Mouse (Mus musculus) heart, embryonic 14.5 days (tissue): Measurements from ENCODE around the gene 2300002M23Rik. TPM values are rescaled to one million over a fixed set of nuclear protein-coding genes. Genes with fewer than 3 reads are reported as not detected.

Experiments
- ATAC-seq: fragments of 200-750 bp; cut with Nextera tagmentation; 2 replicates; pipeline ENCODE4 v1.8.0; 2017; ENCODE audit warnings: low read depth, moderate TSS enrichment; ENCODE audit not compliant: insufficient number of reproducible peaks, insufficient read depth, low FRiP score
- H3K27ac ChIP-seq, 2 experiments: fragments of 200-500 bp in 1 of 2; fragments of 300-500 bp in 1 of 2; sonication (generic) in 1 of 2; replicated peaks in 1 of 2; 2 replicates each; pipeline ENCODE4 v1.5.1; 2012 to 2014; ENCODE audit warnings: low read depth in 2 of 2, low read length in 2 of 2, control low read depth in 1 of 2, mild to moderate bottlenecking in 1 of 2, mixed read lengths in 1 of 2; ENCODE audit not compliant: control insufficient read depth in 1 of 2, insufficient read depth in 1 of 2
- H3K27me3 ChIP-seq: fragments of 300-500 bp; sonication (generic); 2 replicates; pipeline ENCODE4 v1.6.1; 2014; ENCODE audit warnings: mild to moderate bottlenecking, low read length, control low read depth; ENCODE audit not compliant: control insufficient read depth, insufficient read depth
- H3K36me3 ChIP-seq: fragments of 300-500 bp; sonication (generic); 2 replicates; pipeline ENCODE4 v1.6.1; 2014; ENCODE audit warnings: mild to moderate bottlenecking, control low read depth, low read length, mixed read lengths; ENCODE audit not compliant: control insufficient read depth, insufficient read depth
- H3K4me1 ChIP-seq, 2 experiments: fragments of 200-500 bp in 1 of 2; fragments of 300-500 bp in 1 of 2; sonication (generic) in 1 of 2; 2 replicates each; pipeline ENCODE4 v1.6.1; 2012 to 2014; ENCODE audit warnings: low read length in 2 of 2, control low read depth in 1 of 2, mixed read lengths in 1 of 2; ENCODE audit not compliant: control insufficient read depth in 2 of 2, insufficient read depth in 2 of 2
- H3K4me2 ChIP-seq: fragments of 300-500 bp; sonication (generic); 2 replicates; pipeline ENCODE4 v1.6.1; 2014; ENCODE audit warnings: mild to moderate bottlenecking, low read length
- H3K4me3 ChIP-seq, 2 experiments: fragments of 200-500 bp in 1 of 2; fragments of 300-500 bp in 1 of 2; sonication (generic) in 1 of 2; 2 replicates each; pipeline ENCODE4 v1.5.1; 2012 to 2014; ENCODE audit warnings: low read length in 2 of 2, mild to moderate bottlenecking in 2 of 2, control low read depth in 1 of 2, low read depth in 1 of 2, moderate library complexity in 1 of 2; ENCODE audit not compliant: control insufficient read depth in 1 of 2, insufficient read depth in 1 of 2
- H3K9ac ChIP-seq: fragments of 300-500 bp; sonication (generic); 2 replicates; pipeline ENCODE4 v1.6.1; 2014; ENCODE audit warnings: mild to moderate bottlenecking, low read length
- H3K9me3 ChIP-seq: fragments of 300-500 bp; sonication (generic); 2 replicates; pipeline ENCODE4 v1.6.1; 2016; ENCODE audit warnings: low read length, control low read depth; ENCODE audit not compliant: control insufficient read depth
- WGBS: fragments of 180-500 bp; shearing (Covaris S2); extraction: QIAGEN DNeasy Blood & Tissue Kit; methylation state at CpG from one replicate; pipeline ENCODE4 v1.1.7; 2014; 5-methylcytosine and 5-hydroxymethylcytosine counted together
- polyA plus RNA-seq: library from polyadenylated mRNA; unstranded; fragments of >200 nt; fragmentation: Nextera tagmentation; extraction: Ambion mirVana; gene quantifications from 2 replicates; pipeline ENCODE4 v1.2.1, GENCODE M21; 2014

The 2300002M23Rik gene
- polyA plus RNA-seq, 1 experiment from 2014 or later = not detected

- H3K4me2 ChIP-seq = no peak overlapping the region
- H3K36me3 ChIP-seq = no peaks in the 10 kb centered on the region
- H3K27me3 ChIP-seq = no peaks in the 10 kb centered on the region
- 92% methylated on average over 7 of the region's 7 CpGs for WGBS
- H3K9me3 ChIP-seq = peaks cover 3% of the 10 kb centered on the region; the same call in 1 of the 2 replicates
- H3K4me1 ChIP-seq = no peaks in the 10 kb centered on the region
- no peak for ATAC-seq
- no peak overlapping the region for H3K9ac ChIP-seq
- H3K4me3 ChIP-seq = no peak overlapping the region
- no peak overlapping the region for H3K27ac ChIP-seq
These were observed 23.9 kb downstream of the 2300002M23Rik start for GRCm38 (mm10) chr17:35591219-35591578.

- peaks cover 3% of the 10 kb centered on the region; the same call in 1 of the 2 replicates for H3K9me3 ChIP-seq
- WGBS = 89% methylated on average over 15 of the region's 15 CpGs
- no peak for ATAC-seq
These were observed 24.5 kb downstream of the 2300002M23Rik start for GRCm38 (mm10) chr17:35591731-35592130.

DNA sequence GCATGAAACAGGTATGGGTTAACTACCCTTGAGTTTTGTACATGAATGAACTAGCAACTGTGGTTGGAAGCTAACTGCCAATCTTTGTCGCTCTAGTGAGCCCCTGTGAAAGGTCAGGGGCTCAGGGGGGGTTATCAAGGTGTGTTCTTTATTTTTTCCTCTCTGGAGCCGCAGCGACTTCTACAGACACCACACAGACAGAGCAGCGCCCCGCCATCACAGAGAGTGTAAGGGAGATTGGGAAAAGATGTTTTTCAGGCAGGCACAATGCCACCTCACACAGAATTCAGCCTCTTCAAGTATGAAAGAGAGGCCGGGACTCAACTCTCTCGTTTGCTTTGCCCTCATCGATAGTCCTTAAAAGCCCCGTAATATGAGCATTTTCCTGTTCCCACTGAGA, 24.9 kb downstream of the 2300002M23Rik start:
- no peak for ATAC-seq
- Histone ChIP-seq H3K36me3 (no peaks in the 10 kb centered on the region), H3K9ac (no peak overlapping the region), H3K4me2 (no peak overlapping the region), H3K27ac (no peak overlapping the region), H3K4me1 (no peaks in the 10 kb centered on the region), H3K4me3 (no peak overlapping the region), H3K27me3 (no peaks in the 10 kb centered on the region), H3K9me3 (peaks cover 2% of the 10 kb centered on the region; the same call in 1 of the 2 replicates)
- 81% methylated on average over 9 of the region's 9 CpGs for WGBS

More at GRCm38 (mm10) chr17:35591731-35592130, 24.5 kb downstream of the 2300002M23Rik start:
- H3K9ac ChIP-seq = no peak overlapping the region
- H3K4me2 ChIP-seq = no peak overlapping the region
- H3K27me3 ChIP-seq = no peaks in the 10 kb centered on the region
- H3K36me3 ChIP-seq = no peaks in the 10 kb centered on the region
- H3K4me1 ChIP-seq = no peaks in the 10 kb centered on the region
- no peak overlapping the region for H3K27ac ChIP-seq
- no peak overlapping the region for H3K4me3 ChIP-seq

DNA sequence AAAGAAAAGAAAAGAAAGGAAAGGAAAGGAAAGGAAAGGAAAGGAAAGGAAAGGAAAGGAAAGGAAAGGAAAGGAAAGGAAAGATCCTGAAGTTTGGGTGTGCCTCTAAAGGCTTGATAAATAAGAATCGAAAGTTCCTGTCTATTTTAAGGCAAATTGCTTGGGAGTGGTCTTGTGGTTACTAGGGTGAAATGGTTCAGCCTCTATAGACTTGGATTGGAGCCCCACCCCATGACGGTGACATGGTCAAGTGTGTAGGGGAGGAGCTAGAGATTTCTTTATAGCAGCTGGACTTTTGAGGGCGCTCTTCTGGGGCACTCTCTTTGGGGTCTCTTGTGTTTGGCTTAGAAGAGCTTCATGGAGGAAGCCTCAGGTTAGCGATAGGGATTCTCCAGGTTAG, 26.5 kb downstream of the 2300002M23Rik start:
- H3K4me2 ChIP-seq = no peak overlapping the region
- no peak overlapping the region for H3K9ac ChIP-seq
- WGBS = 28% methylated on average over 4 of the region's 4 CpGs
- no peaks in the 10 kb centered on the region for H3K4me1 ChIP-seq
- H3K27me3 ChIP-seq = no peaks in the 10 kb centered on the region
- H3K27ac ChIP-seq = no peak overlapping the region
- no peaks in the 10 kb centered on the region for H3K36me3 ChIP-seq
- no peak for ATAC-seq
- H3K4me3 ChIP-seq = no peak overlapping the region
- no peaks in the 10 kb centered on the region for H3K9me3 ChIP-seq

DNA sequence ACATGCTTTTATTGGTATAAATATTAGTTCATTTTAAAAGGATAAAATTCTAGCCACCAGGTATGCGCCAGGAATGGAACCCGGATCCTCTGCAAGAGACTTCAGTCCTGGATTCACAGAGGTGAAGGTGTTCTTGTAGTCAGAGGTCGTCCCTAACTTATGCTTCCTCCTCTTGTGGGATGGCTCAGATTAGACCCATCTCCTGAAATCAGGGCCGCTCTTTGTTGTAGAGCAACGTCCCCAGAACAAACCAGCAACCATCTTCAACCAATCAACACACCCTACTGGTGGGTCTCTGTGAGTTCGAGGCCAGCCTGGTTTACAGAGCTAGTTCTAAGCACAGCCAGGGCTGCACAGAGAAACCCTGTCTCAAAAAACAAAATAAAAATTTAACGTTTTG, 27.2 kb downstream of the 2300002M23Rik start:
- Histone ChIP-seq H3K4me3 (no peak overlapping the region), H3K4me1 (no peaks in the 10 kb centered on the region), H3K36me3 (no peaks in the 10 kb centered on the region), H3K9me3 (no peaks in the 10 kb centered on the region), H3K9ac (no peak overlapping the region), H3K27ac (no peak overlapping the region), H3K27me3 (no peaks in the 10 kb centered on the region), H3K4me2 (no peak overlapping the region)
- WGBS = 71% methylated on average over 7 of the region's 7 CpGs
- ATAC-seq = no peak

GRCm38 (mm10) chr17:35597399-35597798, 30.1 kb downstream of the 2300002M23Rik start:
- no peaks in the 10 kb centered on the region for H3K27me3 ChIP-seq
- no peaks in the 10 kb centered on the region for H3K36me3 ChIP-seq
- WGBS = 89% methylated on average over 3 of the region's 3 CpGs
- H3K9me3 ChIP-seq = no peaks in the 10 kb centered on the region
- no peak for ATAC-seq
- no peak overlapping the region for H3K4me2 ChIP-seq
- no peak overlapping the region for H3K27ac ChIP-seq
- H3K4me1 ChIP-seq = no peaks in the 10 kb centered on the region
- no peak overlapping the region for H3K4me3 ChIP-seq
- H3K9ac ChIP-seq = no peak overlapping the region

DNA sequence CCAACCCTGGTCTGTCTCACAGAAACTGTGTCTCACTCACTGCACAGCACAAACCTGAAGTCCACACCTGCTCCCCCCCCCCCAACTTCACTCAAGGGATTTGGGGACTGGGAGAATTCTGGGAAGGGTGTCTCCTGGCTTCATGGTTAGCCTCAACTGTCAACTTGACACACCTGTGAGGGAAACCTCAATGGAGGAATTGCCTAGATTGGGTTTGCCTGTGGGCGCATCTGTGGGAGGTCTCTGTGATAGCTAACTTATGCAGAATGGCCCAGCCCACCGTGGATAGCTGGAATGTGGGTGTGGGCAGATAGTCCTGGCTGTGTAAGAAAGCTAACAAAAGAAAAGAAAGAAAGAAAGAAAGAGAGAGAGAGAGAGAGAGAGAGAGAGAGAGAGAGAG, 34.0 kb downstream of the 2300002M23Rik start, which contains the start of gene Sfta2:
Gene Sfta2 (plus strand): TSS at position 301 of the 400 bp plus-strand sequence.
- Histone ChIP-seq H3K9me3 (no peaks in the 10 kb centered on the region), H3K4me3 (no peak within 1 kb of the TSS), H3K27ac (no peak within 1 kb of the TSS), H3K27me3 (peaks cover 7% of the 10 kb centered on the region; the same call in 1 of the 2 replicates), H3K36me3 (no peaks in the 10 kb centered on the region), H3K4me2 (no peak within 1 kb of the TSS), H3K4me1 (no peaks in the 10 kb centered on the region), H3K9ac (no peak within 1 kb of the TSS)
- ATAC-seq = no peak
- WGBS = 49% methylated on average over 2 of the region's 2 CpGs

DNA sequence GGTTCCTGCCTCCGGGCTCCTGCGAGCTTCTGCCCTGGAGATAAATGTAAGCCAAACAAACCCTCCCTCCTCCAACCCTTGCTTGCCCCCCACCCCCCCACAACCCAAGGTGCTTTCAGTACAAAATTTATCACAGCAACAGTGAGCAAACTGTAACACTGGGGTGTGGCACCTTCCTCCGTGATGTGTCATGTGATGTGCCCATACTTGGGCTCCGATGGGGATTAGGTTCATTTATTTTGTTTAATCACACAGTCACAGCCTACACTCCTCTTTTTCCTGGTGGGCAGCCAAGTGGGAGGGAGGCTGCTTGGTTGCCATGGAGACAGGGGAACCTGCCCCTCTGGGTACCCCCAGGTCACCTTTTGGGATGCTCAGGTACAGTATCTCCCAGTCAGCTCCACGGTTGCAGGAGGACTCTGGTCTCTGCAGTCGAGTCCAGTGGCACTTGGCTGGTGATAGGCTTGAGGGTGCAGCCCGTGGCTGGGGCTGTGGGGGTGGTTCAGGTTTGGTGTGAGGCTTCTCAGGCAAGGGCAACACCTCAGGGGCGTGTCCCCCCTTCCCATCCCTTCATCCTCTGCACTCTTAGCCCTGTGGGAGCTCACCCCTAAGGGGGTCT, 34.6 kb downstream of the 2300002M23Rik start:
- no peak for ATAC-seq
- H3K4me2 ChIP-seq = no peak overlapping the region
- no peak overlapping the region for H3K27ac ChIP-seq
- 40% methylated on average over 8 of the region's 8 CpGs for WGBS
- no peak overlapping the region for H3K9ac ChIP-seq
- H3K4me1 ChIP-seq = no peaks in the 10 kb centered on the region
- H3K9me3 ChIP-seq = no peaks in the 10 kb centered on the region
- no peak overlapping the region for H3K4me3 ChIP-seq
- H3K36me3 ChIP-seq = no peaks in the 10 kb centered on the region
- peaks cover 7% of the 10 kb centered on the region; the same call in 1 of the 2 replicates for H3K27me3 ChIP-seq
